Mouse (Mus musculus) intestine, embryonic 16.5 days (tissue): ENCODE results near the gene Slc38a3. TPM values are rescaled to one million over a fixed set of nuclear protein-coding genes. Genes with fewer than 3 reads are reported as not detected.

Experiments
- ATAC-seq: fragments of 200-750 bp; cut with Nextera tagmentation; 2 replicates; pipeline ENCODE4 v1.8.0; 2017; ENCODE audit warnings: moderate TSS enrichment, moderate library complexity
- H3K27ac ChIP-seq: fragments of 300-500 bp; sonication (generic); 2 replicates; pipeline ENCODE4 v1.5.1; 2014; ENCODE audit warnings: mild to moderate bottlenecking, low read length
- H3K27me3 ChIP-seq: fragments of 300-500 bp; sonication (generic); replicated peaks from 2 replicates; pipeline ENCODE4 v1.6.1; 2014; ENCODE audit warnings: low read length, control low read depth, mixed read lengths; ENCODE audit not compliant: control insufficient read depth, insufficient read depth
- H3K36me3 ChIP-seq: fragments of 300-500 bp; sonication (generic); 2 replicates; pipeline ENCODE4 v1.6.1; 2014; ENCODE audit warnings: low read length, control low read depth; ENCODE audit not compliant: control insufficient read depth, insufficient read depth
- H3K4me1 ChIP-seq: fragments of 300-500 bp; sonication (generic); 2 replicates; pipeline ENCODE4 v1.6.1; 2014; ENCODE audit warnings: low read length, control low read depth, mixed read lengths; ENCODE audit not compliant: control insufficient read depth, insufficient read depth
- H3K4me2 ChIP-seq: fragments of 300-500 bp; sonication (generic); 2 replicates; pipeline ENCODE4 v1.6.1; 2014; ENCODE audit warnings: low read depth, low read length, control low read depth
- H3K4me3 ChIP-seq: fragments of 300-500 bp; sonication (generic); 2 replicates; pipeline ENCODE4 v1.5.1; 2014; ENCODE audit warnings: mild to moderate bottlenecking, low read length
- H3K9ac ChIP-seq: fragments of 300-500 bp; sonication (generic); 2 replicates; pipeline ENCODE4 v1.6.1; 2014; ENCODE audit warnings: low read depth, low read length
- H3K9me3 ChIP-seq: fragments of 300-500 bp; sonication (generic); 2 replicates; pipeline ENCODE4 v1.6.1; 2016; ENCODE audit warnings: low read length, control low read depth; ENCODE audit not compliant: control insufficient read depth
- WGBS: fragments of 180-500 bp; shearing (Covaris S2); extraction: QIAGEN DNeasy Blood & Tissue Kit; methylation state at CpG from one replicate; pipeline ENCODE4 v1.1.7; 2014; 5-methylcytosine and 5-hydroxymethylcytosine counted together
- polyA plus RNA-seq: library from polyadenylated mRNA; unstranded; fragments of >200 nt; fragmentation: Nextera tagmentation; extraction: Ambion mirVana; gene quantifications from 2 replicates; pipeline ENCODE4 v1.2.1, GENCODE M21; 2015

Gene Slc38a3
- 10.1 TPM in 2 replicates for polyA plus RNA-seq

DNA sequence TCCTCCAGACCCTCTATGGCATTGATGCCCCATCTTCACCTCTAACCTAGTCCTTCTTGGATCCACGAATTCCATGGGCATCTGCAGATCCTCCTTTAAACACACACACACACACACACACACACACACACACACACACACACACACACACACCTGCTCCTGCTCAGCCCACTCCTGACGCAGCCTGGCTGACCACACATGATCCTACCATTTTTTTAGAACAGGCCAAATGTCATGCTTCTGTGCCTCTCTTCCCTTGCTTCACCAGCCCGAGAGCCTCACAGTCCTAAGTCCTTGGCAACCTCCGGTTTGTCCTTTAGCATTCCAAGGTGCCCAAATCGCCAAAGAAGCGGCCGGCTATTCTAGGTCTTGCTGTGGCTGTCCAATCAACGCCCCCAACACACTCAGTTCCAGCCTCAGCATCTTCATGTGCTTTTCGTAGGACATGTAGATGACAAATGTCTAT is at the start of gene Slc38a3:
Slc38a3 (minus strand) TSS at position 51 of the 466 bp plus-strand sequence.
- Histone ChIP-seq H3K4me1 (peaks cover 16% of the 10 kb centered on the region), H3K9me3 (no peaks in the 10 kb centered on the region), H3K9ac (no peak within 1 kb of the TSS), H3K27me3 (peaks cover 20% of the 10 kb centered on the region), H3K36me3 (no peaks in the 10 kb centered on the region), H3K27ac (0 out of 2 replicates have a peak within 1 kb of the TSS, but pooled peaks have one; percentile 1), H3K4me3 (no peak within 1 kb of the TSS), H3K4me2 (no peak within 1 kb of the TSS)
- 85% methylated on average over 9 of the region's 9 CpGs for WGBS
- no peak for ATAC-seq

DNA sequence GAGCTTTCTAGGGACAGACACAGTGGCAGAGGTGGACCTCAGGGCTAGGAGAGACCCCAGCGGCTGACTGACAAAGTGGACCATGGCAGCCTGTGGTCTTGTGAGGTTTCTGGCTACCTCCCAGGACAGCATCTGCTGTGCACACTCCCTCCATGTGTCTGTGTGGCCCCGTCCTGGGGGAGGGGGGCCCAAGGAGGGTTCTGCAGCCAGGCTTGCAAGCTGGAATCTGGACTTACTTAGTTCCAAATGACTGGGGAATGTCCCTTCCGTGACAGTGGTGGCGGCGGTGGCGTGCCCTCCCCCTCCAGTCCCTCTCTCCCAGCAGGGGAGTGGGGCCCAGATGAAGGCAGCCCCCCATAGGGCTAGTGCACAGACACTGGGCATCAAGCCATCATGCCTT is 47.6 kb upstream of the Slc38a3 start:
- H3K9ac ChIP-seq: no peak overlapping the region
- H3K27me3 ChIP-seq: no peaks in the 10 kb centered on the region
- 40% methylated on average over 6 of the region's 6 CpGs for WGBS
- ATAC-seq: peak; percentile 47; the same call in 1 of the 2 replicates
- H3K4me2 ChIP-seq: no peak overlapping the region
- peak overlapping the region; percentile 20 for H3K27ac ChIP-seq
- peaks cover 27% of the 10 kb centered on the region for H3K4me1 ChIP-seq
- H3K9me3 ChIP-seq: no peaks in the 10 kb centered on the region
- no peaks in the 10 kb centered on the region for H3K36me3 ChIP-seq
- no peak overlapping the region for H3K4me3 ChIP-seq

DNA sequence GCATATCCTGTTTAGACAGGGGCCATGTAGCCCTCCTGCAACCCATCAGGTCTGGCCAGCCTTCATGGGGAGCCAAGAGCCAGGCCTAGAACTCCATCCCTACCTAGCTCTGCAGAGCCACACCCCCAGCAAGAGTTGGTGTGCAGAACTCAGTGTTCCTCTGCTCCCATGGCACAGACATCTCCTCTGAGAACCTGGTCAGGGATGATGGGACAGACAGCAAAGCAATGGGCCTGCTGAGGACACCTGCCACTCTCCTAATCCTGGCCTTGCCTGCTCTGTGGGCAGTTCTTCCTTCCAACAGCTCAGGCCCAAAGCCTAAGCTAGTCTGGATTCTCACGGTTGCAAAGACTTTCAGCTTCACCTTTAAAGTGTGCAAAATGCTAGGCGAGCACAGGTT is 46.3 kb upstream of the Slc38a3 start:
- H3K9me3 ChIP-seq: no peaks in the 10 kb centered on the region
- no peak overlapping the region for H3K27ac ChIP-seq
- no peak overlapping the region for H3K9ac ChIP-seq
- H3K4me3 ChIP-seq: no peak overlapping the region
- peaks cover 28% of the 10 kb centered on the region for H3K4me1 ChIP-seq
- H3K4me2 ChIP-seq: no peak overlapping the region
- ATAC-seq: no peak
- 82% methylated on average over 2 of the region's 2 CpGs for WGBS
- H3K27me3 ChIP-seq: no peaks in the 10 kb centered on the region
- no peaks in the 10 kb centered on the region for H3K36me3 ChIP-seq

DNA sequence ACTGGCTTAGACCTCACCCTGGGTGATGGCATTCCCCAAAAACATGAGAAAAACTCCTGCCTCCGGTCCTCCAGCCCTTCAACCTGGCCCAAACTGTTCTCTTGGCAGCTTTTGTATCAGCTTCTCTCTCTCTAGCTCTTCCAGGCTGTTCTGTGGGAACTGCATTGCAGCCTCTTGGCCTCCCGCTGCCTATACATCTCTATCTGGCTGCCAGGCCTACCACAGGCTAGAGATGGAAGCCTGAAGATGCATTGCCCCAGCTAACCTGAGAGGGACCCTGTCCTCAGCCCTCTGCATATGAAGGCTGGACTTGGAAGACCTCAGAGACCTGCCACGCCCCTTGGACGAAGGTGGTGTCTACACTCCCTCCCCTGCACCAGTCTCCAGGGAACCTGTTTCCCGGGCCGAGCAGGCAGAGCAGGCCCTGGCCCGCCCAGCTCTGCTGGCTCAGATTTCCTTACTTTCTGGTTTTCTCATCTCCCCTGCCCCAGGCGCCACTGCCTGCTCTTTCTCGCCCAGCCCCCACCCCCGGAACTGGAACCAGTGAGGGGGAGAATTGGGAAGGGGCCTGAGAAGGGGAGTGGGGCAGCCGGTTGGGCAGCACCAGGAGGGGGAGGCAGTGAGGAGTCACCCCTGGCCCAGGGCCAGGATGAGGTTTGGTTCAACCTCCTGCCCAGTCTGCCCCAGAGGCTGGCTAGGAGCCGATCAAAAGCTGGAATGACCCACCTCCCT is 45.1 kb upstream of the Slc38a3 start:
- peak; percentile 12; the same call in 1 of the 2 replicates for ATAC-seq
- 22% methylated on average over 12 of the region's 12 CpGs for WGBS
- H3K9ac ChIP-seq: 0 out of 2 replicates have a peak overlapping the region, but pooled peaks have one; percentile 8

DNA sequence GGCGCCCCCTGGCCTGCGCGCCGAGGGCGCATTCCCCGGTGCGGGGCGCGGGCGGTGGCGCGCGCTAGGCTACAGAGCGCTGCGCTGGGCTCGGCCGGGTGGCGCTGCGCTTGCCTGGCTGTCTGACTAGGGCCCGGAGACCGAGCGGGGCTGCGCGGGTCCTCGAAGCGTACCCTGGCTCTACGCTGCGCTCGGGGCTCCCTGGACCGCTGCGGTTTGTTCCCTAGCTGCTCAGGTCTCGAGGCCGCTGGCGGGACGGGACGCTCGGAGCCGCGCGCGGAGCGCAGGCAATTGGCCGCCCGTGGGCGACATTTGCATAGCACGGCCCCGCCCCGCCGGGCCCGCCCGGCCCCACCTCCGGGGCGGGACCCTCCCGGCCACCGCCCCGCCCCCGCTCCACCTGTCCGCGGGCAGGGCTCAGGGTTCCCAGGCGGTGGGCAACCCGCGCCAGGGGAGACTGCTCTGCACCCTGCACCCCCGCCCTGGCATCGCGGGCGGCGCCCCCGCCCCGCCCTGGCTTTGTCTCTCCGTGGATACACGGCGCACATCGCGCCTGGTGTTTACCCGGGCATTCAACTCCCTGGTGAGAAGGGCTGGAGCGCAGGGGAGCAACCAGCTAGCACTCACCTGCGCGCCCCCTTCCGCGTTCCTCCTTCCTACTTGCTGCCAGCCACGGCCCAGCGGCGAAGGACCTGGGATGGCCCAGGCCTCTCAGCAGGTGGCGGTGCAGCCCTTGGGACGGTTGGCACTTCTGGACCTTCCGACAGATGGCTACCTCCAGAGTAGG is 40.6 kb upstream of the Slc38a3 start, which contains the start of gene Sema3f:
Sema3f (minus strand) TSS at position 779 of the 787 bp plus-strand sequence.
- ATAC-seq: peak; percentile 90
- no peaks in the 10 kb centered on the region for H3K27me3 ChIP-seq
- peak within 1 kb of the TSS; percentile 77 for H3K4me3 ChIP-seq
- H3K4me2 ChIP-seq: peak within 1 kb of the TSS; percentile 97
- no peaks in the 10 kb centered on the region for H3K9me3 ChIP-seq
- H3K36me3 ChIP-seq: no peaks in the 10 kb centered on the region
- H3K27ac ChIP-seq: peak within 1 kb of the TSS; percentile 87
- H3K4me1 ChIP-seq: peaks cover 55% of the 10 kb centered on the region
- WGBS: 1% methylated on average over 72 of the region's 86 CpGs
- peak within 1 kb of the TSS; percentile 87 for H3K9ac ChIP-seq

More for the DNA sequence above, 45.1 kb upstream of the Slc38a3 start:
- no peaks in the 10 kb centered on the region for H3K9me3 ChIP-seq
- H3K4me1 ChIP-seq: peaks cover 30% of the 10 kb centered on the region
- H3K4me2 ChIP-seq: no peak overlapping the region
- no peaks in the 10 kb centered on the region for H3K36me3 ChIP-seq
- H3K27me3 ChIP-seq: no peaks in the 10 kb centered on the region
- no peak overlapping the region for H3K4me3 ChIP-seq
- H3K27ac ChIP-seq: peak overlapping the region; percentile 47

DNA sequence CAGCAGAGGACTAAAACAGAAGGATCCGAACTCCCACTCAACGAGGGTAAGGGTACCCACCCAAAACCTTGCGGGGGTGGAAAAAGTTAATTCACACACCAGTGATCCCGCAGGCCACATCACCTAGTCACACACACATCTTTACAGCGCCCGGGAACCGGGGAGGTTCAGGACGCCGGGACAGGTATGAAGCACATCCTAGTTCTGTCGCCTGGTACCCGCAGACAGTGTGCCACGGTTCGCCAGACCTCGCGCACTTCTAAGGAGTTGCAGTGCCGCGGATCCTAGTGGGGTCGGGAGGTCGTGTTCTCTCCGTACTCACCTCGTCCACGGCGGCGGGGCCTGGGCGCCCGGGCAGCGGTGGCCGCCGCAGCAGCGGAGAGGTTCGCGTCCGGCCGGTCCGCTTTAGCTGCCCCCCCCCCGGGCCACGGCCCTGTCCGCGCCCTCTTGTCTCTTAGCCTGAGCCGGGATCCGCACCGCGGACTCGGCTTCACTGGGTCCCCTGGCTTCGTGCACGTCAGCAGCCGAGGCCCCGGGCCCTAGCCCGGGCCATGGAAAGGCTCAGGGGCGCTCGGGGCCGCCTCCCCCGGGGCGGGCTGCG is 39.9 kb upstream of the Slc38a3 start:
- ATAC-seq: peak; percentile 8; the same call in 1 of the 2 replicates
- WGBS: under 1% methylated on average over 52 of the region's 55 CpGs
- Histone ChIP-seq H3K9me3 (no peaks in the 10 kb centered on the region), H3K27me3 (no peaks in the 10 kb centered on the region), H3K36me3 (no peaks in the 10 kb centered on the region), H3K4me1 (peaks cover 55% of the 10 kb centered on the region), H3K4me3 (peak overlapping the region; percentile 77), H3K9ac (peak overlapping the region; percentile 87), H3K27ac (peak overlapping the region; percentile 87), H3K4me2 (peak overlapping the region; percentile 97)

DNA sequence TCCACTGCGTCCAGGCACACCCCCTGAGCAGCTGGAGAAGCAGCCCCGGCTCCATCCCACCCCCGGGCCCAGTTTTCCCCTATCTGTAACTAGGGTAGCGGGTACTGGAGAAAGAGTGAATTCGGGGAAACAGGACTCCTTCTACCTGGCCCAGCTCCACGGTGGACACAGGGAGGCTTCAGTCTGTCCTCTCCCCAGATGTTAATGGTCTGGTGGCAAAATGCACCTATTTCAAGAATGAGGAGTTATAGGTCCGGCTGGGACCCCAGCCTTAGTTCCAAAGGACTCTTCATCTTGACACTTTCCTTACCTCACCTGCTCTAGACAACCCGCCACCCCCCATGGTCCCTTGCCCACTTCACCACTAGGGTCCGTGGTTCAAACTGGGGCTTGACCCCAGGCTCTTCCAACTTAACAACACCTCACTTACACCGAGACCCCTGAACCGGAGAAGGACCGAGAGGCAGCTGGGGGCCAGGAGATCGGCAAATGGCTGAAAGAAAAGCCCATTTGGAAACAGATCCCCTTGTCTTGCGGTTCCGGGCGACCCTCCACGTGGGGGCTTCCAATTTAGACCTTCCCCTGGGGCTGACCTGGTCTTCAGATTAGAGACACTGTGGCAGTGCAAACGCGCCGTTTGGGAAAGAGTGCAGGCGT is 39.2 kb upstream of the Slc38a3 start:
- H3K9ac ChIP-seq: peak overlapping the region; percentile 87
- peak overlapping the region; percentile 77 for H3K4me3 ChIP-seq
- H3K36me3 ChIP-seq: no peaks in the 10 kb centered on the region
- no peak for ATAC-seq
- H3K27ac ChIP-seq: peak overlapping the region; percentile 78
- H3K4me2 ChIP-seq: peak overlapping the region; percentile 97
- H3K27me3 ChIP-seq: no peaks in the 10 kb centered on the region
- no peaks in the 10 kb centered on the region for H3K9me3 ChIP-seq
- 7% methylated on average over 21 of the region's 21 CpGs for WGBS
- peaks cover 55% of the 10 kb centered on the region for H3K4me1 ChIP-seq

DNA sequence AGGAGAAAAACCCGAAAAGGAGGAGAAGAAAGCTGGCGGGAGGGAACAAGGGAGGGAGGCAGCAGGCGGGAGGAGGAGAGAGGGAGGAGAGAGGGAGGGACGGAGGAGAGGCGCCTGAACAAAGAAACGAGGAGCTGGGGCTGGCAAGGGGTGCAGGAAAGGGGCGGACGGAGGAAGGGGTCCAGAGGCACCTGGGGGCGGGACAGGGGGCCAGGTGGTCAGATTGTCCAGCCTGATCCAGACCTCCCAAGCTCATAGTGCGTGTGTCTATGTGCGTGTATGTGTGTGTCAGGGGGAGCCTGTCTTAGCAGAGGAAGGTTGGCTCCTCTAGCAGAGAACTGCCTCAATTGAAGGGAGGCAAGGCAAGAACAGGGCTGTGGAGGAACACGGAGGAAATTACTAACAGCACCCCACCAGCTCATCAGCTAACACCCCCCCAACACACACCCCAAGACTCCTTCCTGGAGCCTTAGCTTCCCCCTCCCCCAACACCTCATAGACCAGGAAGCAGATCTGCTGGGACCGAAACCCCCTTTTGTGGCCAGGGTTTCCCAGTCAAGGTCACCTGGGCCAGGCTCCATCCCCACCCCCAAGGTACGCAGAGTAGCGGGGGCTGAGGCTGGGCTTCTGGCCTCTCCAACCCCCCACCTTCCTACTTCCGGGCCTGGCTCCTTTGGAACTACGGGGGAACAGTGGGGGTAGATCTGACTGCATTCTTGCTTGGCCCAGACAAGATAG is 38.5 kb upstream of the Slc38a3 start:
- Histone ChIP-seq H3K4me1 (peaks cover 58% of the 10 kb centered on the region), H3K27me3 (no peaks in the 10 kb centered on the region), H3K4me2 (peak overlapping the region; percentile 97), H3K9ac (peak overlapping the region; percentile 87), H3K9me3 (no peaks in the 10 kb centered on the region), H3K27ac (peak overlapping the region; percentile 78), H3K36me3 (no peaks in the 10 kb centered on the region), H3K4me3 (peak overlapping the region; percentile 77)
- no peak for ATAC-seq
- WGBS: 4% methylated on average over 17 of the region's 17 CpGs
